ENCODE assay signal across 17 mouse cellular contexts in the genomic region with DNA sequence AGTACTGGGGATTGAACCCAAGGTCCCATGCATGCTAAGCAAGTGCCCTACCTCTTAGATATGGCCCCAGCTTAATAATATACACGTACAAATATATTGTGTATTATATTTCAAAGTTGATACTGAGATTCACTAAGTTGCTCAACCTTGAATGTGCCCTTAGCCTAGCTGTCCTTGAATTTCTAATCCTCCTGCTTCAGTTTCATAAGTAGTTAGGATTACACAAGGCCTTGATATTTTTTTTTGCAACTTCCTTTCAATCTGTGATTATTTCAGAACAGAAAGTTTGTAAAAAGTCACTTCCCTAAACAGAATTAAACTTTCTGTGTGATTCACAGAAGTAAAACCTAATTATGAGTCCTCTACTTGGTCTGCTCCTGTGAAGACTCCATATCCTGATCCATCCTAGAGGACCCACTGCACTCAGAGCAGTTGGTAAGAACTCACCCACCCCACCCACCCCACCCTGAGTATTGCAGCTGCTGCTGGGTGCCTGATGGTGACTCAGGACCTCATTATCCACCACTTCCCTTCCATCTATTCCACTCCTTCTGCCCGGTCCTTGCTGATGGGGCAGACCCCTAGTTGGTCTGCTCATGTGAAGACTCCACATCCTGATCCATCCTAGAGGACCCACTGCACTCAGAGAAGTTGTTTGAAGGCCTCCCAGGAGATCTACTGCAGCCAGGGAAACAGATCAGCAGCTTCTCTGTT. TPM values are rescaled to one million over a fixed set of nuclear protein-coding genes. Genes with fewer than 3 reads are reported as not detected.
DNase-seq lines count a peak whose midpoint lies in the region; ATAC-seq lines count a peak whose summit lies in the region.
"Had no signal": no experiment of that assay in that cellular context is flagged by ENCODE, and none has a peak within 500 bp of the region (broad histone marks: within the 10 kb centered on the region; RNA-seq: fewer than 3 reads in every experiment).

No protein-coding gene starts in this region.

- no peak overlapping the region for H3K9ac ChIP-seq in intestine, embryonic 15.5 days
- H3K9ac ChIP-seq: embryonic facial prominence, embryonic 15.5 days; forebrain, embryonic 15.5 days; hindbrain, embryonic 15.5 days had no signal

- no peaks in the 10 kb centered on the region for H3K9me3 ChIP-seq in intestine, embryonic 15.5 days
- H3K9me3 ChIP-seq: embryonic facial prominence, embryonic 15.5 days; heart, embryonic 10.5 days; hindbrain, embryonic 15.5 days had no signal

- no peak overlapping the region for H3K4me2 ChIP-seq in intestine, embryonic 15.5 days (replicated peaks)
- H3K4me2 ChIP-seq: embryonic facial prominence, embryonic 15.5 days; forebrain, embryonic 15.5 days; hindbrain, embryonic 15.5 days had no signal

- H3K36me3 ChIP-seq in intestine, embryonic 15.5 days: no peaks in the 10 kb centered on the region
- H3K36me3 ChIP-seq: embryonic facial prominence, embryonic 15.5 days; forebrain, embryonic 15.5 days; heart, embryonic 10.5 days; hindbrain, embryonic 15.5 days had no signal

- WGBS in intestine, embryonic 15.5 days: 71% methylated on average over 2 of the region's 2 CpGs

- no peaks in the 10 kb centered on the region for H3K4me1 ChIP-seq in brown adipose tissue, adult 24 weeks (ENCODE audit: control insufficient read depth, insufficient read depth, insufficient read length, low read length)
- H3K4me1 ChIP-seq in intestine, embryonic 15.5 days (replicated peaks): no peaks in the 10 kb centered on the region
- H3K4me1 ChIP-seq: embryonic facial prominence, embryonic 15.5 days; forebrain, embryonic 15.5 days; heart, embryonic 10.5 days; hindbrain, embryonic 15.5 days had no signal

- DNase-seq in 416B (ENCODE audit: low read depth): peak; percentile 59
- no peak for DNase-seq in spleen, adult 12 weeks (ENCODE audit: low spot score)
- DNase-seq: adrenal gland, adult 8-10 months; cerebellum, adult 18-20 months; cerebellum, postnatal 10 days; embryo, embryonic 11 days; gastrocnemius, postnatal 36 days; heart, adult 18-20 months; heart, postnatal 10 days had no signal

- peak; percentile 12 to 29; a peak in 1 of 4 replicates for ATAC-seq in hematopoietic stem cell, adult 5-6 weeks (replicated peaks in 1 of 2; ENCODE audit: insufficient read depth in 1 of 2, low FRiP score in 2 of 2, low TSS enrichment in 1 of 2, low read depth in 1 of 2, poor library complexity in 2 of 2, severe bottlenecking in 2 of 2)
- ATAC-seq in monocyte, adult 5-6 weeks (replicated peaks; ENCODE audit: insufficient number of reproducible peaks, low FRiP score, low TSS enrichment, poor library complexity, severe bottlenecking): peak; percentile 63; the same call in 1 of the 2 replicates
- ATAC-seq in intestine, embryonic 15.5 days: no peak
- ATAC-seq: forebrain, embryonic 15.5 days had no signal

- no peak overlapping the region for H3K4me3 ChIP-seq in brown adipose tissue, adult 24 weeks (ENCODE audit: insufficient read depth, low read depth, low read length)
- no peak overlapping the region for H3K4me3 ChIP-seq in intestine, embryonic 15.5 days (replicated peaks)
- H3K4me3 ChIP-seq: embryonic facial prominence, embryonic 15.5 days; forebrain, embryonic 15.5 days; heart, embryonic 10.5 days; hindbrain, embryonic 15.5 days had no signal

- H3K27ac ChIP-seq in brown adipose tissue, adult 24 weeks (replicated peaks; ENCODE audit: low read depth, low read length): peak overlapping the region; percentile 68
- no peak overlapping the region for H3K27ac ChIP-seq in intestine, embryonic 15.5 days
- H3K27ac ChIP-seq: embryonic facial prominence, embryonic 15.5 days; forebrain, embryonic 15.5 days; heart, embryonic 10.5 days; hindbrain, embryonic 15.5 days had no signal

- no peaks in the 10 kb centered on the region for H3K27me3 ChIP-seq in intestine, embryonic 15.5 days (replicated peaks)
- H3K27me3 ChIP-seq: embryonic facial prominence, embryonic 15.5 days; forebrain, embryonic 15.5 days; hindbrain, embryonic 15.5 days had no signal

RNA-seq across cellular contexts. Expression of a gene that starts 26.9 kb away (rescaled TPM):
- polyA plus RNA-seq in brown adipose tissue, adult 24 weeks (2012; ENCODE audit: insufficient read depth, insufficient read length, missing spikeins): 2.2 and 3.4 TPM in 2 replicates
- 113 and 138 TPM in 2 replicates for total RNA-seq in hematopoietic stem cell, adult 5-6 weeks (2017)
- total RNA-seq in monocyte, adult 5-6 weeks (2017): 171 to 265 TPM (median 188 TPM) in 3 replicates
- 3.5 and 3.7 TPM in 2 replicates for polyA plus RNA-seq in intestine, embryonic 15.5 days (2015; fragmentation: Nextera tagmentation; extraction: Ambion mirVana)
